Mouse (Mus musculus) heart, embryonic 13.5 days (tissue): Measurements from ENCODE around the gene Ccdc40. TPM values are rescaled to one million over a fixed set of nuclear protein-coding genes. Genes with fewer than 3 reads are reported as not detected.

Source experiments
- ATAC-seq: fragments of 200-750 bp; cut with Nextera tagmentation; 2 replicates; pipeline ENCODE4 v1.8.0; 2017; ENCODE audit warnings: moderate TSS enrichment; ENCODE audit not compliant: insufficient number of reproducible peaks, low FRiP score, low TSS enrichment; ENCODE audit errors: extremely low read depth
- H3K27ac ChIP-seq: fragments of 300-500 bp; sonication (generic); replicated peaks from 2 replicates; pipeline ENCODE4 v1.5.1; 2015; ENCODE audit warnings: moderate library complexity, mild to moderate bottlenecking, inconsistent platforms
- H3K27me3 ChIP-seq: fragments of 300-500 bp; sonication (generic); replicated peaks from 2 replicates; pipeline ENCODE4 v1.6.1; 2015; ENCODE audit warnings: mild to moderate bottlenecking, inconsistent platforms
- H3K36me3 ChIP-seq: fragments of 300-500 bp; sonication (generic); 2 replicates; pipeline ENCODE4 v1.6.1; 2015; ENCODE audit warnings: mild to moderate bottlenecking, inconsistent platforms
- H3K4me1 ChIP-seq: fragments of 300-500 bp; sonication (generic); 2 replicates; pipeline ENCODE4 v1.6.1; 2015; ENCODE audit warnings: inconsistent platforms
- H3K4me2 ChIP-seq: fragments of 300-500 bp; sonication (generic); 2 replicates; pipeline ENCODE4 v1.6.1; 2015; ENCODE audit warnings: inconsistent platforms, mild to moderate bottlenecking, moderate library complexity
- H3K4me3 ChIP-seq: fragments of 300-500 bp; sonication (generic); 2 replicates; pipeline ENCODE4 v1.5.1; 2015; ENCODE audit warnings: moderate library complexity, mild to moderate bottlenecking, inconsistent platforms
- H3K9ac ChIP-seq: fragments of 300-500 bp; sonication (generic); 2 replicates; pipeline ENCODE4 v1.6.1; 2015; ENCODE audit warnings: inconsistent platforms, mild to moderate bottlenecking, moderate library complexity
- H3K9me3 ChIP-seq: fragments of 300-500 bp; sonication (generic); 2 replicates; pipeline ENCODE4 v1.6.1; 2016; ENCODE audit warnings: inconsistent platforms
- WGBS: fragments of 180-500 bp; shearing (Covaris S2); methylation state at CpG from one replicate; pipeline ENCODE4 v1.1.7; 2015; ENCODE audit warnings: mixed read lengths; 5-methylcytosine and 5-hydroxymethylcytosine counted together
- polyA plus RNA-seq: library from polyadenylated mRNA; unstranded; fragments of >200 nt; fragmentation: Nextera tagmentation; extraction: Ambion mirVana; gene quantifications from 2 replicates; pipeline ENCODE4 v1.2.1, GENCODE M21; 2015

The Ccdc40 gene
- polyA plus RNA-seq, 1 experiment from 2014 or later = 3.1 TPM

DNA sequence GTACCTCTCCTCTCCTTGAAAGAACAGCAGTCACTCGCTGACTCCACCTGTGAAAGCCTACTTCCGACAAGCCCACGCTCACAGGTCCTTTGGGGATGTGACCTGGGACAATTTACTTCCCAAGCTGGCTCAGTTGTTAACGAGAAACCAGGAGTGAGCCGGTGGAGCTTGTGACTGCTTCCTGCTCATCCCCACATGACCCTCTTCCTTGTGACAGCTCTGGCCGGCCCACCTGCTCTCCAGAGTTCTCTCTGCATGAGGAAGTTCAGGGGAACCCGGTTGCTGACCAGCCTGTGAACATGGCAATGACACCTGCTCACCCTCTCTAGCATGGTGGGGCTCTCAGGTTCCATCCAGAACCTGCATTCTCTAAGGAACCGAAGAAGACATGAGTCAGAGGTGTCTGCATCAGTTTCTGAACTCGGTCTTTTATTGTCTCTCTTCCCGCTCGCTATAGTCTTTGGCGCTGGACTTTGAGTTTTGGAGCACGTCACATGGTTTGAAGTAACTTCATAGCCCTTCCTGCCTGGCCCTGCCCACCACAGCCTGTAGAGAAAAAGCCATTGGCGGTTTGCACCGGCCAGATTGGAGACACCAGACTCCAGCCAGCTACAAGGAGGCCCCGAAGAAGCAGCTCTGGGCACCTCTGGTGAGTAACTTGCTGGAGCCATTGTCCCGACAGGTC, 86.0 kb downstream of the Ccdc40 start:
- H3K4me3 ChIP-seq = no peak overlapping the region
- no peak overlapping the region for H3K27ac ChIP-seq
- no peaks in the 10 kb centered on the region for H3K36me3 ChIP-seq
- no peaks in the 10 kb centered on the region for H3K9me3 ChIP-seq
- ATAC-seq = no peak
- H3K27me3 ChIP-seq = peaks cover 24% of the 10 kb centered on the region; the same call in 1 of the 2 replicates
- H3K4me2 ChIP-seq = no peak overlapping the region
- WGBS = 74% methylated on average over 17 of the region's 17 CpGs
- H3K4me1 ChIP-seq = no peaks in the 10 kb centered on the region
- no peak overlapping the region for H3K9ac ChIP-seq

Other genes with a start within 250 kb of the Ccdc40 start
- not detected in 2 replicates for gene Enpp7, start 240.4 kb upstream of the Ccdc40 start, polyA plus RNA-seq
- gene Cbx2, start 205.6 kb upstream of the Ccdc40 start, polyA plus RNA-seq = 17.6 and 18.9 TPM in 2 replicates
- gene Cbx8, start 187.6 kb upstream of the Ccdc40 start, polyA plus RNA-seq = 6.1 and 7.0 TPM in 2 replicates
- gene Cbx4, start 142.4 kb upstream of the Ccdc40 start, polyA plus RNA-seq = 8.0 and 9.5 TPM in 2 replicates
- gene Tbc1d16, start 73 bp upstream of the Ccdc40 start, polyA plus RNA-seq = 9.6 and 9.7 TPM in 2 replicates
- 103 and 104 TPM in 2 replicates for gene Gaa, start 39.3 kb downstream of the Ccdc40 start, polyA plus RNA-seq
- 281 and 304 TPM in 2 replicates for gene Eif4a3, start 71.5 kb downstream of the Ccdc40 start, polyA plus RNA-seq
- gene Card14, start 79.2 kb downstream of the Ccdc40 start, polyA plus RNA-seq = 0.36 and 0.37 TPM in 2 replicates
- gene Sgsh, start 127.0 kb downstream of the Ccdc40 start, polyA plus RNA-seq = 5.7 and 6.9 TPM in 2 replicates
- 9.3 and 10.4 TPM in 2 replicates for gene Slc26a11, start 127.0 kb downstream of the Ccdc40 start, polyA plus RNA-seq
- 5.5 and 6.8 TPM in 2 replicates for gene Rnf213, start 164.5 kb downstream of the Ccdc40 start, polyA plus RNA-seq